Mouse (Mus musculus) fat pad, adult 2 months (tissue): ENCODE results near the gene Eif1b.
"Not testable (repeated sequence)": the region's sequence is repeated elsewhere in the genome, so short reads cannot be mapped to it uniquely, and the experiment has no call there.

ENCODE experiments used
- DNase-seq: peaks from one replicate; pipeline ENCODE4 v3.0.0-alpha.2; 2011; ENCODE audit warnings: low read depth, low spot score; ENCODE audit errors: extremely low read depth

Gene Eif1b

DNA sequence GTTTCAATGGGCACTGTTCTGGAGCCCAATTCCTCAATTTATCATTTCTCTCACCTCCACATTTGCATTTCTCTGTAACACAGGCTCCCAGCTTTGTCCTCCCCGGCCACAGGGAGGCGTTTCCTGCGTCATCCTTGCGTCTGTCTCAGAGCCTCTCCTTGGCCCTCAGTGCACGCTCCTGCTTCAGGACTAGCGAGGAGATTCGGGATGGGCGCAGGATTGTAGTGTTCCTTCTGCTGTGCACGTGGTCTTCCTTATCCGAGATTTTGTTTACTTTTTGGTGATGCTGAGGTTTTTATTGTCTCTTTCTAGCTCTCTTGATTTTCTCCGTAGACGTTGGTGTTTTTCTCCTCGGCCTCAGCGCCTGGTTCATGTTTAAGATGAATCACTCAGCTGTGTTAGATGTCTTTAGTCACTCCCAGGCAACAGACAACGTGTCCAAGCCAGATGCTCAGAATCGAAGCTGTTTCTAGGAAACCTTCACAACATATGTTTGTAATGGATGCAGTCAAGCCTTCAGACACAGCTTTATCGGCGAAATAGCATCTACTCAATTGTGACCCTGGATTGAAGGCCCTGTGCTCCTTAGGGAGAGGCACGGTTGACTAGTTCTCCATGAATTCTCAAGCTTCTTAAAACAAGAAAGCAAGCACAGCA lies 27.6 kb downstream of the Eif1b start:
- DNase-seq: no peak

DNA sequence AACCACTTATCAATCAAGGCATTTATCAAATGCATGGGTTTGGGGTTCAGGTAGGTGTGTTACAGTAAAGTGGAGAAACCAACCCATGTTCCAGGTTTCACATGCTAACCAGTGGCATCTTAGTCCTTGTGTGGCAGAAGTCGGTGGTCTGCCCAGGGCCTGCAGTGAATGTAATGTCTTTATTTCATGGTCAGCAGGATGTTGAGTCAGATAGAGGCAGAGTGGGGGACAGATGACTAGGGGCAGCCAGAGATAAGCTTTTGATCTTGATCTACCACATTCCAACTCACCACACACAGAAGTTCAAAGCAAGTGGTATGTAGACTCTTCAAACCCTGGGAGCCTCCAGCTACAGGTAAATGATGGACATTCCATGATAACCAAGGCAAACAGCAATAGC lies 29.1 kb downstream of the Eif1b start:
- DNase-seq: no peak

DNA sequence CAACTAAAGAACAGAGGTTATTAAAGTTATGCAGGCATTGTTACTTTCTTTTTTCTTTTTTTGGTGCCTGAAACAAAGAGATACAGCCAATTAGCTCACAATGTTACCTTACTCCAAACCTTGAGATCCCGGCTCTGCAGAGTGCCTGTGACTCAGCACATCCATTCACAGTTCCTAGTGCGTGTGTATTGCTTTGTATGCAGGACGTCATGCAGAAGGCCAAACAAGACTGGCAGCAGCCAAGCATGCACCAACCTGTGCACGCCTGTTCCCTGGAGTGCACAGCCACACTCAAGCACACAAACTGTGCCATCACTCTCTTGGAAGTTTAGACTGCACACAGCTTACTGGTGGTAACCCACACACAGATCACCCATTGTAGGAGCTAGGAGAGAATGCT lies 35.2 kb downstream of the Eif1b start:
- no peak for DNase-seq

DNA sequence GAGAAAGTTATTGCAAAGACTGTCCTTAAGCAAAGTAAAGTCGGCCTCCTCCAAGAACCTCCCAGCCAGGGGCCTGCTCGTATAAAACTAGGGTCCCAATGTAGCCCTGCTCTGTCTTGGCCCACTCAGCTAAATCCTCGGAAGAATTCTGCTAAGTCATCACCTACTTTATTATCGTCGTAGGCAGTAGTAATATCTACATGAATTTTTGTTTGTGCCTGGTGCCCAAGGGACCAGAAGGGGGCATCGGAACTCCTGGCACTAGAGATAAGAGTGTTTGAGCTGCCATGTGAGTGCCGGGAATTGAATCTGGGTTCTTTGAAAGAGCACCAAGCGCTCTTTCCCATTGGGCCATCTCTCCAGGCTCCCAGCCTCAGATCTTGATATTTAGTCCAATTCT lies 35.9 kb downstream of the Eif1b start:
- no peak for DNase-seq

DNA sequence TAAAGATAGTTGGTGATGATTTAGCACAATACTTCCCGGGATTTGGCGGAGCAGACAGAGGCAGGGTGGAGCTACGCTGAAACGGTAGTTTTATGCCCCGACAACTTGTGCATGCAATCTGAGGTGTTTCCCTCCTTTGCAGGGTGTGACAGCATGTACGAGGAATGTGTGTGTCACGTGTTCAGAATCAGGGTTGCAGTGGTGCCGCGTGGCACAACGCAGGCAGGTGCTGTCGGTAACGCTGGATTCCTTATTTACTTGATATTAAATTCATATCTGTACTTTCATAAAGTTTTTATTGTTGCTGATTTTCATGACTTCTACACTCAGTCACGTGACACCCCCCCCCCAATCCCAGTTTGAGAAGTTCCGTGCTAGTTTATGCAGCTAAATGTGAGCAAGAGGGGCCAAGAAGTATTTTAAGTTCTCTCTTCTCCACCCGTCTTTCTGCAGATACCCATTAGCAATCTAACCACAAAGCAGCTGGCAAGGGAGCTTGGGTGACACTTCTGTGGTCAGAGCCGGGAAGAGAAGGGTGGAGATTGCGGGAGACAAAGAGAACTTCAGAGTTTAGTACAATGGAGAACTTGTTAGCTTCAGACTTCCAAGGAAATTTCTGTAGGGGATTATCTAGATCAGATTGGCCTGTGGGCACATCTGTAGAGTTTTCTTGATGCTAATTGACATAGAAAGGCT lies 36.9 kb downstream of the Eif1b start:
- DNase-seq: no peak

DNA sequence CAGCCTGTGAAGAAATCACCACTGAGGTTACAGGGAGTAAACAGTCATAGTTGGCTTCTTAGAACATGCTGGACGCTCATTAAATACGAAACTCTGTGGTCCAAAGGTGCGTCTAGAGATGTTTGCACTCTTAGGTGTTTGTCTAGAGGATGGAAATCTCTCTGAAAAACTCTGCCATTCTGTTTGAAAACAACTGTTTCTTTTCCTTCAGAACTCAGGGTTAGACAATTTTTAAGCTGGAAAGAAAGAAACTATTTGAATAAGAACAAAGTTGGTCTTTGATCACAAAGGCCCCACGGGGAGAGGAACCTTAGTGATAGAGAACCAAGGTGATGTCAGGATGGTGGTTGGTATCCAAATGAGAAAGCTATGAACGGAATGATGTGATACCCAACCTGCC lies 38.4 kb downstream of the Eif1b start:
- DNase-seq: no peak

DNA sequence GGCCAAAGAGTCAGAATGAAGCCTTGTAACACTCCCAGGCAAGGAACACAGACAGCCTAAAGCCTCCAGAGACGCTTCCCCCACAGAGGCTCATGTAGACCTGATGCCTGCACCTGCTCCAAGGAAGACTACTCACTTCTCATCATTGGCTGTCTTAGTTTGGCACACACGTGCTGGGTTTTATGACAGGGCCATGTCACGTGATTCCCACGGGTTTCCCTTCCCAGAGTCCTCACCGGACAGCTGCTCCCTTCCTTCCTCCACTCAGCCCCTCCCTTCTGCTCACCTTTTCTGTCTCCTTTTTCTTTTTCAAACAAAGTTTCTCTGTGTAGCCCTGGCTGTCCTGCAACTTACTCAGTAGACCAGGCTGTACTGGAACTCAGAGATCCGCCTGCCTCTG lies 40.0 kb downstream of the Eif1b start:
- DNase-seq: no peak

DNA sequence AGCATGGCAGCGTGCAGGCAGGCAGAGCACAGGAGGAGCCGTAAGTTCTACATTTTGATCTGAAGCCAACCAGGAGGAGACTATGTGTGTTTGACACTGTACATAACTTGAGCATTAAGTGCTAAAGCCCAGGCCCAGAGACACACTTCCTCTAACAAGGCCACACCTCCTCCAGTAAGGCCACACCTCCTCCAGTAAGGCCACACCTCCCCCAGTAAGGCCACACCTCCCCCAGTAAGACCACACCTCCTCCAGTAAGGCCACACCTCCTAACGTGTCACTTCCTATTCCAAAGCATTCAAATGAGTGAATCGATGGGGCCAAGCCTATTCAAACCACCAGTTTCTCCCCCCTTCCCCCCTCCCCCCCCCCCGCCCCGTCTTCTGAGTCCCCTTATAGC lies 40.7 kb downstream of the Eif1b start:
- DNase-seq: no peak

DNA sequence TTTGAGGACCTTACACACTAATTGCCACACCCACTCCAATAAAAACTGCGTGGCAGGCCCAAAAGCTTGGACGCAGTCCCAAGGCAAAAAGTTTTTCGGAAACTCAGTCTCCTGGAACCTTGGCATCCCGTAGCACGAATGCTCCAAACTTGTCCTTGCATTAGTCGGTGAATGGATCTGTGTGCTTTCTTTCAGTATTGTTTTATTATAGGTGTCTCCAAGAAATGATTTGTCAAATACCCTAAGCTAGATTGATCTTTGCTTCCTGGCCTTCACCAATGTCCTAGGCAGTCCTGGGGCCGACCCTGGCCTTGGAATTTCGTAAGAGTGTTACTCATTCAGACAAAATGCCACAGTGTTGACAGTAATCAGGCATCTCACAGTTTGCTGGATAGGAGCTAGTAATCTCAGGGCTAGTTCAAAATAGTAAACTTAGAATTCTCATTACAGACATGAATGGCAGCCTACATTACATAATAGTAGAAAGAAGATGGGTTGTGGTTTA lies 41.5 kb downstream of the Eif1b start:
- DNase-seq: not testable (repeated sequence)

DNA sequence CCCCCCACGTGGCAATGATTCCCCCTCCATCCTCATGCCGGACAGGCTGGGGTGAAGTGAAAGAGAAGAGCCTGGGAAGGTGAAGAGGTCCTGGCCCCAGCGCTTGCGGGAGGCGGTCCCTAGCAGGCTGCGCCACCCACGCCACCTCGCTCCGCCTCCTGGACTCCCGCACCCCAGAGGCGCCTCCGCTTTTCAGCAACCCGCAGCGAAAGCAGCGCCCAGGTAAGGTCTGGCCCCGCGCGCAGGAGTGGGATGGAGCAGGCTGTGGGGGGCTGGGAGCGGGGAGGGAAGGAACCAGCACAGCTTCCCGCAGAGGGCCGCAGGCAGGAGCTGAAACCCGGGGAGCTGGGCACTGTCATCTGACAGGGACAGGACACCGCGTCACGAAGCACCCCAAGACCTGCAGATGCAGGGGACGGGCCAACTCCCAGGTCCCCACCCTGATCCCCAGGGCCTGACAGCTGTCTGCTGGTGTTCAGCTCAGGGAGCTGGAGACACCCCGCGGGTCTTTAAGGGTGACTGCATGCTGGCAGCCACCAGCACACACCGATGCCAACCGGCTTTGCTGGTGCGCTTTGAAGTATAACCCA lies 47.7 kb downstream of the Eif1b start, which contains the start of gene Entpd3:
TSS of gene Entpd3 (plus strand) at position 157 of the 590 bp plus-strand sequence.
- no peak for DNase-seq

DNA sequence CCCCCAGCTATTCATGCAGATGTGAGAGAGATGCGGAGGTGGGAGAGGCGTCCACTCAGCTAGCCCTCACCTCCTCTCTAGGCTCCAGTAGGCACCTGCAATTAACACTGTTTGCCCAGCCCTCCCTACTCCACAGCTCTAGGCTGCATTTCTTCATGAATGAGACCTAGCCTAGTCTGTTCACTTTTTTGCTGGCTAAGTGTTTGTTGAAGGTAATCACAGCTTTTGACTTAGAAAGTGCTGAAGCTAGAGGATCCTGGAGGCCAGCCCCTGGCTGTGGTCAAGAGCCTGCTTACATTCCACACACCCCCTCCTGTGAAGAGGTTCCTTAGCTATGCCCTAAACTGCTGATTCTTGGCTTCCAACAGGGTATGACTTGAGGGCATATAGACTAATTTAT lies 49.4 kb downstream of the Eif1b start:
- DNase-seq: no peak

DNA sequence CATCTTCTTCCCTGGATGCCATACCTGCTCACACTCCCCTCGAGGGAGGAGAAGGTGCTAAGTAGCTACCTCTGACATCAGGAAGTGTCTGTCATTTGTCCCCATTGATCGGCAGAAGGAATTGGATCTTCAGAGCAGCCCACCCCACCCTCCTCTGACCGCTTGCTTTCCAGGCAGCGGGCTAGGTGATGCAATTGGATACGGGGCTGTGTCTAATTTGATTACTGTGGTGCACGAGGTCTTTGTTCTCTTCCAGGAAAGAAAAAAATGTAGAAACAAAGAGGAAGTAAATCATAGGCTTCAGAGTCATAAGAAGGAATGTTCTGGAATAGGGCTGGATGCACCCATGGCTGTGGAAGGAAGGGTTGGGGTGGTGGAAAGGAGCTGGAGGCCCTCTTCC lies 50.2 kb downstream of the Eif1b start:
- DNase-seq: no peak
